Mouse (Mus musculus) retina, adult 2 months (tissue): Measurements from ENCODE around the gene Prkag2.
"Not testable (repeated sequence)": the region's sequence is repeated elsewhere in the genome, so short reads cannot be mapped to it uniquely, and the experiment has no call there.

Source experiments
- DNase-seq: peaks from one replicate; pipeline ENCODE4 v3.0.0-alpha.2; 2012; ENCODE audit warnings: low read depth, low spot score

Prkag2 gene

DNA sequence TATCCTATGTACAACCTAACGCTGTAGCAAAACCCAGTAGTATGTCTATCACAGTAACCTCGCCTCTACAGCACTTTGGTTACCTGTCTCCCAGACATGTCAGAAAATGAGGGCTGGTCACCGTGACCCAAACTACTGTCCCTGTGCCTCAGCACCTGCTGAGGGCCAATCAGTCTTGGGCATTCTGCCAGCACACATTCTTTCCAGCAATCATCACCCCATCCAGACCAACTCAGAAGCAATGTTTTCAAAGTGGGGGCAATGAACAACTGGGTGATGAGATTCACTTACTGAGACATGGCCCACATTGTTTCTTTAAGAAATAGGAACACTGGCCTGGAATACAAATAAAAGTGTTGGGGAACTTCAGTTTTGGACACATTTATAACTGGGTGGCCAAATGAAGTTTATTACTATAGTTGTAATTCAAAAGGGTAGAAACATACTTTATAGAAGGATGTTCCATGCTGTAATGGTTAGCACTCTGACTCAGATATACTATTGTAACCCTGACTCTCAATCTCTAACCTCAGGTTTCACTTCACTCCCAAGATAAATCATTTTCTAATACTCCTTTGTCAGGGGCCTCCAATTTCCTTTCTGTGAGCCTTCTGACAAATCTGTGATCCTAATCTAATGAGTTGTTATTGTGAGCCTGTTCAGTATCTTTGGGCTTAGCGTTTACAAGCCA lies 274.9 kb downstream of the Prkag2 start:
- DNase-seq = no peak

- no peak for DNase-seq
Observed at GRCm38 (mm10) chr5:24823864-24824405, 276.5 kb downstream of the Prkag2 start.

DNA sequence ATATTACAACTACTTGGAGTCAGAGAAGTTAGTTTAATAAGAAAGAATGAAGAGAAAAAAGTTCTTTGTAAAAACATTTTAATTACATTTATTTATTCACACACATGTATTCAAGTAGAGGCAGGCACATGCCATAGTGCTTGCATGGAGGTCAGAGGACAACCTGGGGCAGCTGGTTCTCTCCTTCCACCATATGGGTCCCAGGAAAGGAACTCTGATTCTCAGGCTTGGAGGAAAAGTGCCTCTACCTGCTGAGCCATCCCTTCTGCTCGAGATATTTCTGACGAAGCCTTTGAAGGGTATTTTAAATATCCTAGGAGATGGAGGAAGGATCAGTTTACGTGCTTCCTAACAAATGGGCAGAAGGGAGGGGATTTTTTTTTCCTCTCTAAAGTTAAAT lies 277.7 kb downstream of the Prkag2 start:
- DNase-seq = no peak

DNA sequence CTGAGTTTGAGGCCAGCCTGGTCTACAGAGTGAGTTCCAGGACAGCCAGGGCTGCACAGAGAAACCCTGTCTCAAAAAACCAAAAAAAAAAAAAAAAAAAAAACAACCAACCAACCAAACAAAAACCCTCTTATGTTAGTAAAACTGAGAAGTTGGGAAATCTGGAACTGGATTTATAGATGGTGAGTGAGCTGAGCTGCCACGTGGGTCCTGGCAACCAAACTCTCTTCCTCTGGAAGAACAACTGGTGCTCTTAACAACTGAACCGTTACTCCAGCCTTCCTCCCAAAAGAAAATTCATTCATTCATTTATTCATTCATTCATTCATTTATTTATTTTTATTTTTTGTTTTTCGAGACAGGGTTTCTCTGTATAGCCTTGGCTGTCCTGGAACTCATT lies 278.2 kb downstream of the Prkag2 start:
- not testable (repeated sequence) for DNase-seq

GRCm38 (mm10) chr5:24821403-24821841 lies 279.0 kb downstream of the Prkag2 start:
- DNase-seq = no peak

DNA sequence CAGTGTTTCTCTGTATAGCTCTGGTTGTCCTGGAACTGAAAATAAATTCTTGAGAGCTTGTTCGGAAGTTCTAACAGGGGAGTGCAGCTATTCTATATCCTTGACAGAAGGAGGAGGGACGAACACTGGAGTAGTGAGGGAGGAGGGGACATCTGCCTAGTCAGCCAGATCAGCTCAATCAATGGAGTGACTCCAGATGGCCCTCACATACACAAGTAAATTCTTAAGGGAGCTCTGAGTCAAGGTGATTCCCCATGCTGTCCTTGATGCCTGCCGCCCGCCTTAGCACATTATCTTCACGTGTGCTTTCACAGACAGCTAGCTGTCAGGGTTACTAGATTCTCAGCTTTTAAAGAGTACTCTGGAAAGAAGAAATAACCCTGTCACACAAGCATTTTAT lies 279.8 kb downstream of the Prkag2 start:
- no peak for DNase-seq

DNA sequence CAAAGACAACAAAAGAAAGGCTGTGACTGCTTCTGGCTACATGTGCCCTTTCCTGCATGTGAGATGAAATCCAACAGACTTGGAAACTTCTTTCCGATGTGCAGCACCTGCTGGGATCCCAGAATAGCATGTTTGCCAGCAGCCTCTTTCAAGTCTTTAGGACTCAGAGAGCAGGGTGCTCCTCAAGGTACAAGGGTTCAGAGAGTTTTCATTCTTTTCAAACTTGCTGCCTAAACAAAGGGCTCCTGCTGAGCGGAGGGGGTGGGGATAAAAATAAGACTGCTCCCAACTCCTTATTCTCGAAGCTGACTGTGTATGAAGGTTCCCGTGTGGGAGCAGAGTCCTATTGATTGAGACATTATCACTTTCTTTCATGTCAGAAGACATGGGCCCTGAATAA lies 283.3 kb downstream of the Prkag2 start:
- DNase-seq = no peak

- DNase-seq = no peak
Observed at GRCm38 (mm10) chr5:24813946-24814345, 286.5 kb downstream of the Prkag2 start.

- no peak for DNase-seq
Observed at GRCm38 (mm10) chr5:24813005-24813404, 287.4 kb downstream of the Prkag2 start.
